Mouse (Mus musculus) myocyte (in vitro differentiated cells): Measurements from ENCODE around the gene Elf5. TPM values are rescaled to one million over a fixed set of nuclear protein-coding genes. Genes with fewer than 3 reads are reported as not detected.

Experiments
- H3K27me3 ChIP-seq: one replicate; pipeline ENCODE4 v1.6.1; 2011; ENCODE audit not compliant: control insufficient read depth, insufficient read depth, insufficient read length
- H3K36me3 ChIP-seq: one replicate; pipeline ENCODE4 v1.6.1; 2011; ENCODE audit not compliant: control insufficient read depth, insufficient read depth
- H3K4me2 ChIP-seq: one replicate; pipeline ENCODE4 v1.6.1; 2011; ENCODE audit warnings: low read depth, control low read depth
- H3K4me3 ChIP-seq: one replicate; pipeline ENCODE4 v1.5.1; 2011; ENCODE audit warnings: mild to moderate bottlenecking, control low read depth, moderate library complexity
- H3K79me2 ChIP-seq: one replicate; pipeline ENCODE4 v1.6.1; 2011; ENCODE audit not compliant: control insufficient read depth, insufficient read depth
- H3ac ChIP-seq: one replicate; pipeline ENCODE4 v1.6.1; 2011; ENCODE audit not compliant: control insufficient read depth, insufficient read length
- CEBPB ChIP-seq: IDR thresholded peaks from 2 replicates; pipeline ENCODE4 v1.6.1; 2011; ENCODE audit warnings: mild to moderate bottlenecking, moderate library complexity; ENCODE audit not compliant: poor library complexity, insufficient read depth, severe bottlenecking
- E2F4 ChIP-seq: IDR thresholded peaks from one replicate; pipeline ENCODE4 v1.6.1; 2011; ENCODE audit warnings: mild to moderate bottlenecking, control low read depth, moderate library complexity; ENCODE audit not compliant: insufficient read depth
- MAX ChIP-seq: IDR thresholded peaks from one replicate; pipeline ENCODE4 v1.6.1; 2011; ENCODE audit warnings: low read depth, mild to moderate bottlenecking, control low read depth
- MYOD1 ChIP-seq, 3 experiments: IDR thresholded peaks; one replicate each; pipeline ENCODE4 v1.6.1; 2011; ENCODE audit warnings: control low read depth in 2 of 3, low read depth in 2 of 3, mild to moderate bottlenecking in 2 of 3, moderate library complexity in 1 of 3; ENCODE audit not compliant: insufficient read length in 2 of 3, control insufficient read depth in 1 of 3
- MYOG ChIP-seq, 3 experiments: IDR thresholded peaks; one replicate each; pipeline ENCODE4 v1.6.1; 2011; ENCODE audit warnings: control low read depth in 2 of 3, low read depth in 2 of 3, mild to moderate bottlenecking in 2 of 3; ENCODE audit not compliant: insufficient read length in 2 of 3, control insufficient read depth in 1 of 3, insufficient read depth in 1 of 3
- POLR2A ChIP-seq: IDR thresholded peaks from one replicate; pipeline ENCODE4 v1.6.1; 2011; ENCODE audit warnings: low read depth, mild to moderate bottlenecking, control low read depth, moderate library complexity; ENCODE audit not compliant: insufficient read length
- POLR2AphosphoS2 ChIP-seq: IDR thresholded peaks from one replicate; pipeline ENCODE4 v1.6.1; 2011; ENCODE audit warnings: low read depth, control low read depth; ENCODE audit not compliant: insufficient read length
- REST ChIP-seq: IDR thresholded peaks from one replicate; pipeline ENCODE4 v1.6.1; 2011; ENCODE audit warnings: mild to moderate bottlenecking, control low read depth, moderate library complexity; ENCODE audit not compliant: insufficient read depth, insufficient read length
- SRF ChIP-seq: IDR thresholded peaks from one replicate; pipeline ENCODE4 v1.6.1; 2011; ENCODE audit warnings: low read depth; ENCODE audit not compliant: control insufficient read depth, insufficient read length
- TCF12 ChIP-seq: IDR thresholded peaks from one replicate; pipeline ENCODE4 v1.6.1; 2011; ENCODE audit warnings: mild to moderate bottlenecking, control low read depth; ENCODE audit not compliant: poor library complexity, insufficient read depth, severe bottlenecking
- TCF3 ChIP-seq: IDR thresholded peaks from one replicate; pipeline ENCODE4 v1.6.1; 2011; ENCODE audit warnings: low read depth, control low read depth; ENCODE audit not compliant: insufficient read length
- USF1 ChIP-seq: IDR thresholded peaks from one replicate; pipeline ENCODE4 v1.6.1; 2011; ENCODE audit warnings: low read depth, mild to moderate bottlenecking, control low read depth, moderate library complexity
- polyA plus RNA-seq: library from polyadenylated mRNA; unstranded; fragments of >200 nt; fragmentation: generic; extraction: Trizol; gene quantifications from one replicate; pipeline ENCODE4 v1.2.1, GENCODE M21; 2012; ENCODE audit warnings: missing spikeins

Gene Elf5
- polyA plus RNA-seq, 1 experiment: not detected

DNA sequence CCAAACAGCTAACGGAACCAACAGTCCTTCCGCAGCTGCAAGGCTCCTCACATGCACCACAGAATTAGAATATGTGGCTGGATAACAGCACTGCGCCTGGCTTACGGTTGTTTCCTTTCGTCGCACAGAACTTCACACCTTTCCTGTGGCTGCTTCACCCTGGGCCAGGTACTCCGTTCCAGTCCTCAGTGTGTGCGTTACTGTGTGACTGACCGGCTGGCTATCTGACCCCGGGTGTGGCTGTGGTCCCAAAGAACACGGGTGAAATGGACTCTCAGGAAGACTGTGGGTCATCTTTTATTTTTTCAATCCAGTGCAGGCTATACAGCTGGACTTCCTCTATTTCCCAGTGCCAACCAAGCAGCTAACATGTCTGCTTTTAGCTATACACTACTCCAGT is 53.9 kb downstream of the Elf5 start:
- H3K27me3 ChIP-seq: no peaks in the 10 kb centered on the region
- peaks cover 19% of the 10 kb centered on the region for H3K36me3 ChIP-seq
- TF ChIP-seq POLR2A (no peak), POLR2AphosphoS2 (no peak), MYOD1 (IDR thresholded peaks at IDR 0.05; ENCODE audit: control insufficient read depth in 1 of 3, insufficient read length in 2 of 3, low read depth in 2 of 3) (no peak), SRF (no peak), TCF3 (no peak), TCF12 (no peak), USF1 (no peak), MAX (no peak), MYOG (IDR thresholded peaks at IDR 0.05; ENCODE audit: control insufficient read depth in 1 of 3, insufficient read depth in 1 of 3, insufficient read length in 2 of 3, low read depth in 2 of 3) (no peak), REST (no peak), CEBPB (no peak), E2F4 (no peak)

GRCm38 (mm10) chr2:103466272-103466671 is 54.8 kb downstream of the Elf5 start:
- H3K79me2 ChIP-seq: no peaks in the 10 kb centered on the region
- no peak overlapping the region for H3ac ChIP-seq
- H3K27me3 ChIP-seq: no peaks in the 10 kb centered on the region
- peaks cover 19% of the 10 kb centered on the region for H3K36me3 ChIP-seq
- H3K4me3 ChIP-seq: no peak overlapping the region
- TF ChIP-seq SRF (no peak), REST (no peak), TCF3 (no peak), TCF12 (no peak)
- no peak overlapping the region for H3K4me2 ChIP-seq

More for the DNA sequence above, 53.9 kb downstream of the Elf5 start:
- Histone ChIP-seq H3ac (no peak overlapping the region), H3K79me2 (no peaks in the 10 kb centered on the region), H3K4me3 (no peak overlapping the region), H3K4me2 (no peak overlapping the region)

GRCm38 (mm10) chr2:103466984-103467588 is 55.6 kb downstream of the Elf5 start:
- H3ac ChIP-seq: no peak overlapping the region
- no peak overlapping the region for H3K4me3 ChIP-seq
- no peak for TF ChIP-seq REST
- no peak for TF ChIP-seq CEBPB
- no peak for TF ChIP-seq MYOG (IDR thresholded peaks at IDR 0.05; ENCODE audit: control insufficient read depth in 1 of 3, insufficient read depth in 1 of 3, insufficient read length in 2 of 3, low read depth in 2 of 3)
- no peak for TF ChIP-seq POLR2AphosphoS2
- TF ChIP-seq E2F4: no peak
- no peak for TF ChIP-seq MYOD1 (IDR thresholded peaks at IDR 0.05; ENCODE audit: control insufficient read depth in 1 of 3, insufficient read length in 2 of 3, low read depth in 2 of 3)
- TF ChIP-seq TCF3: no peak
- no peak for TF ChIP-seq POLR2A
- TF ChIP-seq USF1: no peak
- no peak for TF ChIP-seq MAX
- H3K79me2 ChIP-seq: no peaks in the 10 kb centered on the region
- peaks cover 19% of the 10 kb centered on the region for H3K36me3 ChIP-seq
- no peaks in the 10 kb centered on the region for H3K27me3 ChIP-seq
- no peak overlapping the region for H3K4me2 ChIP-seq

- Histone ChIP-seq H3K4me3 (no peak overlapping the region), H3K79me2 (no peaks in the 10 kb centered on the region), H3K4me2 (no peak overlapping the region), H3K27me3 (no peaks in the 10 kb centered on the region), H3ac (no peak overlapping the region), H3K36me3 (peaks cover 12% of the 10 kb centered on the region)
- TF ChIP-seq REST (no peak), SRF (no peak), TCF12 (no peak), TCF3 (no peak), MAX (no peak), POLR2A (no peak), MYOD1 (IDR thresholded peaks at IDR 0.05; ENCODE audit: control insufficient read depth in 1 of 3, insufficient read length in 2 of 3, low read depth in 2 of 3) (no peak), CEBPB (no peak), POLR2AphosphoS2 (no peak), USF1 (no peak), MYOG (IDR thresholded peaks at IDR 0.05; ENCODE audit: control insufficient read depth in 1 of 3, insufficient read depth in 1 of 3, insufficient read length in 2 of 3, low read depth in 2 of 3) (no peak)
Measured at GRCm38 (mm10) chr2:103473362-103473761, 61.9 kb downstream of the Elf5 start.

GRCm38 (mm10) chr2:103476180-103476579 is 64.7 kb downstream of the Elf5 start:
- Histone ChIP-seq H3K4me2 (no peak overlapping the region), H3K36me3 (peaks cover 8% of the 10 kb centered on the region), H3K4me3 (no peak overlapping the region), H3K27me3 (no peaks in the 10 kb centered on the region), H3ac (no peak overlapping the region), H3K79me2 (no peaks in the 10 kb centered on the region)
- TF ChIP-seq MAX (no peak), REST (no peak), USF1 (no peak), TCF3 (no peak), MYOD1 (IDR thresholded peaks at IDR 0.05; ENCODE audit: control insufficient read depth in 1 of 3, insufficient read length in 2 of 3, low read depth in 2 of 3) (no peak), SRF (no peak), MYOG (IDR thresholded peaks at IDR 0.05; ENCODE audit: control insufficient read depth in 1 of 3, insufficient read depth in 1 of 3, insufficient read length in 2 of 3, low read depth in 2 of 3) (no peak), E2F4 (no peak), POLR2AphosphoS2 (no peak)
